Mouse (Mus musculus) heart, postnatal 0 days (tissue): Measurements from ENCODE around the gene Enc1.

Experiments used
- CTCF ChIP-seq: IDR thresholded peaks from 2 replicates; pipeline ENCODE4 v1.5.1; 2016; ENCODE audit warnings: antibody characterized with exemption, control low read depth, low read depth
- EP300 ChIP-seq: IDR thresholded peaks from 2 replicates; pipeline ENCODE4 v1.6.1; 2016; ENCODE audit warnings: antibody characterized with exemption, low read depth

DNA sequence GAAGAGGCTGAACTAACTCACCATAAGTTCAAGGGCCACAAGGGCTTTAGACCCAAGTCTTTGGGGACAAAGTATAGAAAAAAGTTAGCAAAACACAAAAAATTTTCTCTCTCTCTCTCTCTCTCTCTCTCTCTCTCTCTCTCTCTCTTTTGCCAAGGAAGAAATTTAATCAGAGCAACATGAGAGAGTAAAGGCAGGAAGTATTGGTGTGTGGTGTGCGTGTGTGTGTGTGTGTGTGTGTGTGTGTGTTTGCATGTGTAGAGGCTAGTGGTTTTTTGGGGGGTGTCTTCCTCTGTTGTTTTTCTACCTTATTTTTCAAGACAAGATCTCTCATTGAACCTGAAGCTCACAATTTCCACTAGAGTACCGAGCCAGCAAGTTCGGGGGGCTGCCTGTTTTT is 46.1 kb downstream of the Enc1 start:
- TF ChIP-seq CTCF, result no peak
- TF ChIP-seq EP300, result no peak
